Comparison of ENCODE assay signal across 13 mouse cellular contexts in the genomic region with DNA sequence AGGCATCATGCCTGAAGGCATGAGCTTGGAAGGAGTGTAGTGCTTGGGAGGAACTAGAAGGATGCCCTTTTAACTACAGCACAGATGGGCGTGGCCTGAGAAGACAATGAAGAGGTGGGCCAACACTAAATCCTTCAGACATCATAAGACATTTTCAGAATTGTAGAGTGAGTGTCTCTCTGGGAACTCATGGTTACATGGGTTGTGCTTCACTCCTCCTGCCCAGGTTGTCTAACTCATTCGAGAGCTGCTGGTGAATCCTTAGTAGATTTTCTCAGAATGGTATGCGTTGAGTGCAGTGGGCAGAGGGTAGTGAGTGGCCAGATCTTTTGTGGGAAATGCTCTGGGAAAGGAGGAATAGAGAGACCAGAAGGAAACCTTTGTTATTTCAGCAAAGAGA. TPM values are rescaled to one million over a fixed set of nuclear protein-coding genes. Genes with fewer than 3 reads are reported as not detected.
DNase-seq lines count a peak whose midpoint lies in the region; ATAC-seq and TF ChIP-seq lines count a peak whose summit lies in the region.
"Had no signal": no experiment of that assay in that cellular context is flagged by ENCODE, and none has a peak within 500 bp of the region (broad histone marks: within the 10 kb centered on the region; RNA-seq: fewer than 3 reads in every experiment).

No protein-coding gene starts in this region.

- H3K27ac ChIP-seq in heart, embryonic 13.5 days (replicated peaks): peak overlapping the region; percentile 71
- H3K27ac ChIP-seq in left cerebral cortex, adult 2 months: peak overlapping the region; percentile 60; the same call in 1 of the 2 replicates
- H3K27ac ChIP-seq in embryonic facial prominence, embryonic 15.5 days (replicated peaks): peak overlapping the region; percentile 72
- peak overlapping the region; percentile 69 for H3K27ac ChIP-seq in limb, embryonic 15.5 days
- H3K27ac ChIP-seq in intestine, embryonic 16.5 days (ENCODE audit: low read length): no peak overlapping the region
- H3K27ac ChIP-seq: midbrain, embryonic 10.5 days had no signal

- H3K4me1 ChIP-seq in heart, embryonic 13.5 days: peaks cover 19% of the 10 kb centered on the region
- peaks cover 23% of the 10 kb centered on the region for H3K4me1 ChIP-seq in embryonic facial prominence, embryonic 15.5 days
- peaks cover 14% of the 10 kb centered on the region for H3K4me1 ChIP-seq in limb, embryonic 15.5 days
- H3K4me1 ChIP-seq in intestine, embryonic 16.5 days (ENCODE audit: control insufficient read depth, insufficient read depth, low read length): no peaks in the 10 kb centered on the region

- no peak for ATAC-seq in heart, embryonic 13.5 days (ENCODE audit: extremely low read depth, insufficient number of reproducible peaks, low FRiP score, low TSS enrichment)
- ATAC-seq in embryonic facial prominence, embryonic 15.5 days (ENCODE audit: insufficient number of reproducible peaks, low FRiP score, low TSS enrichment, low read depth): no peak
- ATAC-seq in limb, embryonic 15.5 days (ENCODE audit: insufficient number of reproducible peaks, low FRiP score, low TSS enrichment, low read depth): no peak
- ATAC-seq in intestine, embryonic 16.5 days: no peak

- DNase-seq in heart, adult 9 months (ENCODE audit: low spot score in 2 of 2): no peak
- no peak for DNase-seq in left cerebral cortex, adult 2 months (ENCODE audit: extremely low spot score in 1 of 2, low spot score in 2 of 2)
- DNase-seq in left cerebral cortex, postnatal 25 days (ENCODE audit: low spot score in 2 of 2): no peak
- DNase-seq: cerebellum, adult 9-10 months; lung, postnatal 10 days; retina, postnatal 1 day; spleen, adult 18-20 months had no signal

- H3K36me3 ChIP-seq in heart, embryonic 13.5 days: no peaks in the 10 kb centered on the region
- H3K36me3 ChIP-seq in embryonic facial prominence, embryonic 15.5 days: no peaks in the 10 kb centered on the region
- H3K36me3 ChIP-seq in limb, embryonic 15.5 days: no peaks in the 10 kb centered on the region
- H3K36me3 ChIP-seq in intestine, embryonic 16.5 days (ENCODE audit: control insufficient read depth, insufficient read depth, low read length): no peaks in the 10 kb centered on the region

- no peaks in the 10 kb centered on the region for H3K27me3 ChIP-seq in heart, embryonic 13.5 days (replicated peaks)
- no peaks in the 10 kb centered on the region for H3K27me3 ChIP-seq in embryonic facial prominence, embryonic 15.5 days
- H3K27me3 ChIP-seq in limb, embryonic 15.5 days: no peaks in the 10 kb centered on the region
- no peaks in the 10 kb centered on the region for H3K27me3 ChIP-seq in intestine, embryonic 16.5 days (replicated peaks; ENCODE audit: control insufficient read depth, insufficient read depth, low read length)

- H3K9me3 ChIP-seq in heart, embryonic 13.5 days: no peaks in the 10 kb centered on the region
- 0 out of 2 replicates have a peak, but pooled peaks cover 3% of the 10 kb centered on the region for H3K9me3 ChIP-seq in embryonic facial prominence, embryonic 15.5 days (replicated peaks)
- H3K9me3 ChIP-seq in limb, embryonic 15.5 days: no peaks in the 10 kb centered on the region
- no peaks in the 10 kb centered on the region for H3K9me3 ChIP-seq in intestine, embryonic 16.5 days (ENCODE audit: control insufficient read depth, low read length)
- H3K9me3 ChIP-seq: midbrain, embryonic 10.5 days had no signal

- H3K4me2 ChIP-seq in heart, embryonic 13.5 days: no peak overlapping the region; the same call in 1 of the 2 replicates
- H3K4me2 ChIP-seq in embryonic facial prominence, embryonic 15.5 days (replicated peaks): no peak overlapping the region
- H3K4me2 ChIP-seq in limb, embryonic 15.5 days: no peak overlapping the region
- H3K4me2 ChIP-seq in intestine, embryonic 16.5 days (ENCODE audit: low read depth, low read length): no peak overlapping the region
- H3K4me2 ChIP-seq: liver, embryonic 11.5 days had no signal

- WGBS in heart, embryonic 13.5 days: 53% methylated on average over 3 of the region's 3 CpGs
- 82% methylated on average over 3 of the region's 3 CpGs for WGBS in embryonic facial prominence, embryonic 15.5 days
- 78% methylated on average over 3 of the region's 3 CpGs for WGBS in limb, embryonic 15.5 days
- WGBS in intestine, embryonic 16.5 days: 86% methylated on average over 3 of the region's 3 CpGs

- intact Hi-C loops in left cerebral cortex, adult 2 months (cut with DNase I): no loop called here
- intact Hi-C loops in left cerebral cortex, postnatal 25 days (cut with DNase I): no loop called here

- H3K4me3 ChIP-seq in heart, embryonic 13.5 days: no peak overlapping the region
- no peak overlapping the region for H3K4me3 ChIP-seq in left cerebral cortex, adult 2 months
- H3K4me3 ChIP-seq in embryonic facial prominence, embryonic 15.5 days (replicated peaks): no peak overlapping the region
- H3K4me3 ChIP-seq in limb, embryonic 15.5 days: no peak overlapping the region
- no peak overlapping the region for H3K4me3 ChIP-seq in intestine, embryonic 16.5 days (ENCODE audit: low read length)
- H3K4me3 ChIP-seq: midbrain, embryonic 10.5 days had no signal

- no peak overlapping the region for H3K9ac ChIP-seq in heart, embryonic 13.5 days
- H3K9ac ChIP-seq in embryonic facial prominence, embryonic 15.5 days: no peak overlapping the region
- H3K9ac ChIP-seq in limb, embryonic 15.5 days: no peak overlapping the region
- H3K9ac ChIP-seq in intestine, embryonic 16.5 days (ENCODE audit: low read depth, low read length): no peak overlapping the region

- TF ChIP-seq CTCF in left cerebral cortex, adult 2 months (IDR thresholded peaks at IDR 0.05): no peak

RNA-seq across cellular contexts. Expression of a gene that starts 53.6 kb away (rescaled TPM):
- 9.5 and 10.0 TPM in 2 replicates for polyA plus RNA-seq in heart, embryonic 13.5 days (2015; fragmentation: Nextera tagmentation; extraction: Ambion mirVana)
- total RNA-seq in left cerebral cortex, adult 2 months (2021): 10 to 100 TPM; 56.5 to 69.2 TPM
- total RNA-seq in left cerebral cortex, postnatal 25 days (2021): 10 to 100 TPM; 59.4 to 60.7 TPM
- polyA plus RNA-seq in embryonic facial prominence, embryonic 15.5 days (2015; fragmentation: Nextera tagmentation; extraction: Ambion mirVana): 13.1 and 13.6 TPM in 2 replicates
- 10.6 TPM in 2 replicates for polyA plus RNA-seq in limb, embryonic 15.5 days (2015; fragmentation: Nextera tagmentation; extraction: Ambion mirVana)
- 5.9 and 6.2 TPM in 2 replicates for polyA plus RNA-seq in intestine, embryonic 16.5 days (2015; fragmentation: Nextera tagmentation; extraction: Ambion mirVana)
